Mouse (Mus musculus) gastrocnemius, postnatal 14 days (tissue): ENCODE measurements around the gene Sgms1. TPM values are rescaled to one million over a fixed set of nuclear protein-coding genes. Genes with fewer than 3 reads are reported as not detected.

ENCODE experiments used
- DNase-seq: peaks from one replicate; pipeline ENCODE4 v3.0.0; 2021; ENCODE audit warnings: mixed read lengths
- intact Hi-C: fragments of 180-260 bp; cut with DNase I; formaldehyde crosslinking; loops from one replicate; pipeline ENCODE4 v1.15.1; 2025; ENCODE audit warnings: low total_unique reads
- long read RNA-seq, 2 experiments: library from polyadenylated mRNA; stranded (forward); transcript quantifications; one replicate each; pipeline ENCODE4 v2.0.0; 2021
- total RNA-seq, 2 experiments: library from RNA; stranded (reverse); gene quantifications; 2 replicates each; pipeline ENCODE4 v1.2.3; 2021

The Sgms1 gene
- total RNA-seq = 10 to 100 TPM; 35.2 to 55.0 TPM
- long read RNA-seq, experiment 1, transcript Sgms1-201 (10 exons, 3,665 nt) = major isoform, 15 of 34 reads
- long read RNA-seq, experiment 1, transcript Sgms1-212 (6 exons, 3,262 nt) = minor isoform, 9 of 34 reads
- long read RNA-seq, experiment 1, partial matches to known transcripts = 3 of 34 reads
- long read RNA-seq, experiment 1, other reads (novel, unspliced or antisense) = 6 of 34 reads
- long read RNA-seq, experiment 2, transcript Sgms1-212 (6 exons, 3,262 nt) = minor isoform, 10 of 50 reads
- long read RNA-seq, experiment 2, transcript Sgms1-201 (10 exons, 3,665 nt) = major isoform, 22 of 50 reads
- long read RNA-seq, experiment 2, partial matches to known transcripts = 7 of 50 reads
- long read RNA-seq, experiment 2, other reads (novel, unspliced or antisense) = 11 of 50 reads

DNA sequence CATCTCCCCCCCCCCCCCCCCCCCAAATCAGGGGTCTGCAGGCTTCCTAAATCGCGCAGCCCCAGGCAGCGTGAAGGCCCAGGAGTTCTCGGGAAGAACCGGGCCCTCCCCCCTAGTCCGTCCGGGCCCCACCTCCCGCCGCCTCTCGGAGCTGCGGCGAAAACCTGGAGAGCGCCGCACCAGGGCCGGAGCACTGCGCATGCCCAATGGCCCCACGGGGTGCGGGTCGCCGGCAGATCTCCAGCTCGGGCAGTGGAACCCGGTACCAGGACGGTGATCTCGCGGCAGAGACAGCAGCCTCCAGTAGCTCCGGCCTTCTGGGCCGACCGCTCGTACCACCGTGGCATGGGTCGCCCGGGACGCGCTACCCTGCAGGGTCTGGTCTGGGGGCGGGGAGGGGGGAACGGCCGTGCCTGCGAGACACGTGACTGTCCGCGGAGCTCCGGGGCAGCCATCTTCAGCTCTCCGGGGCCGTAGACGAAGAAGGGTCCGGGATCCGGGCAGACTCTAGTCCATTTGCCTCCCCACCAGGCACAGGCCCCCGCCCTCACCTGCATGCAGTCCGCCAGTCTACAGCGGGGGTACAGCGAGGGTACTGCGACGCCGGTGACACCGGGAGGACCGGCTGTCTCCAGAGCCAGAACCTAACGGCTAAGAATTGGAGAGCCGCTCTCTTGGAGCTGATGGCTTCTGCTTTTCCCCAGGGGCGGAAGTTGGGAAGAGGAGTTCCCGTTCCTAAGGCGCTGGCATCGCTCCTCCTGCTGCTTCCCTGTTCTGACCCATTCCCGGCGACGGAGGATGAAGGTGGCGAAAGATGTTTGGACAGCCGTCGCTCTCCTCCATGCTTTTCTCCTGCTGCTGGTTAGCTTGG lies at the start of gene Sgms1:
Sgms1 (minus strand) TSS at position 714 of the 871 bp plus-strand sequence.
- peak; percentile 95 for DNase-seq
- intact Hi-C loops = no loop called here

DNA sequence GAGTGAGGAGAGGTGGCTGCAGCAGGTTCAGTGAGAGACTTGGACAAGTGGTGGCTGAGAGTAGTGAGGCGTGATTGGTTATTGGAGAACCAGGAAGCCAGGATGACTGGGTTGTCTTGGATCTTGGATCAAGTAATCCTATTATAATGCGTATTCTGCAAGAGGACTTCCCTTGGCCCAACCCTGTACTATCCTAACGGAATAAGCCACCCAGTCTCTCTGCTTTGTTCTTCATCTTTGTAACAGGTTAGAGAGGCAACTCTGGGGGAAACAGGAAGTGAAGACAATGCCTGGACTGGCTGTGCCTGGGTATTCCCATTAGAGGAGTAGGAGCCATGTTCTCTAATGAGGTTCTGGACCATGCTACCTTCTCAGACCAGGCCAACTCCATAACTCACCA lies 36.3 kb upstream of the Sgms1 start:
- no peak for DNase-seq
- intact Hi-C loops = no loop called here

DNA sequence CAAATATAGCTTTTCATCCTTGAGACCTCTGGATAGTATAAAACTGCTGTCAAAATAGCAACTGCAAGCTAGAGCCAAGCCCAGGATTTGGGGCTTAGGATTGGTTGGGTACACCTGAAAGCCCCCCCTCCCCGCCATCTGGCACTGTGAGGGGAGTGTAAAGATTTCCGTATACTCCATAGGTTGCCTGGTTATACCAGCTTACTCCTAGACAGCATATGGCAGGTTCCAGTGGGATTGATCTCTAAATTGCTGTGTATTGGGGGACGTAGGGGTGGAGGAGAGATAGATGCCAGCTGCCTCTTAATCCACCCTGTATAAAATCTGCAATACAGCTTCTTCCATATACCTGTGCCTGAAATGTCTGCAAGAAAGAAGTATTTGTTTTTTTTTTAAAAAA lies 35.2 kb upstream of the Sgms1 start:
- no peak for DNase-seq
- intact Hi-C loops = no loop called here

DNA sequence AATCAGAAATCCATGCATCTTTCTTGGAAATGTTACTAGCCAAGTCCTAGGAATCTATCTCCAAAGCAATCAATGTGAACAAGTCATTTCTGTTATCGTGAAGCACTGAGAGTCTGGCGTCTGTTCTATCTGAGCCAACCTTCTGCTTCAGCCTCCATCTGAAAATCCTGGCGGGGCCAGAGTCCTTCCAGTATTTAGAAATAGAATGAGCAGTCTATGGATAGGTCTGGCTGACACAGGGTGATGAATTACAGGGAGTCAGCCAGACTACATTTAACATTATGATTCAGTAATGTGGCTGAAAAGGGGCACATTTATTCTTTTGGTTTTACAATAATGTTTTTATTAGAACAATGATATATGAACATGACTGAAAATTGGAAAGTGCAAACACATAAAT lies 29.6 kb upstream of the Sgms1 start:
- intact Hi-C loops = no loop called here
- no peak for DNase-seq

DNA sequence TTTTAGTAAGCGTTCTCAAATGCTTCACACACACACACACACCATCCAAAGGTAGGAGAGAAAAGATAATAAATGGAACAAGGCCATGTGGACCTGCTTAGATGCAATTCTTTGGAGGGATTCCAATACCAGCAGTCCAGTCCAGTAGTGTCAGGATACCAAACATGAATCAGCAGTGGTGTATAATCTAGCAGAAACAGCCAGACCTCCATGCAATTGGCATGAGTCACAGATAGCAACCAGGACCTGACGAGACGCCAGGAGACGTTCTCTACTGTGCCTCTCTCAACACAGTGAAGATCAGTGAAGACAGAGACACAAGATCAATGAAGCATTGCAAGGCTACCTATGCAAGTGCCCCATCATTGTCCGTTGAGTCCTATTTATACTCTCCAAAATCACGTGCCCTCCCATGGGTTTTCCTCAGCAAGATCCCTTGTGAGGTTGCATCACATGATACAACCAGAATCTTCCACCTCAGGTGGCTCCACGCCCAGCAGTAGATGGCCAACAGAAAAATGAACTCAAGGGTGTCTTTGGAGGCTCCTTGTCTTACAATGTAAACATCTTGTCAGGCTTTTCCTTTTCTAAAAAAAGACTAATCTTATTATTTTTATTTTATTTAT lies 27.3 kb upstream of the Sgms1 start:
- no peak for DNase-seq
- intact Hi-C loops = no loop called here

DNA sequence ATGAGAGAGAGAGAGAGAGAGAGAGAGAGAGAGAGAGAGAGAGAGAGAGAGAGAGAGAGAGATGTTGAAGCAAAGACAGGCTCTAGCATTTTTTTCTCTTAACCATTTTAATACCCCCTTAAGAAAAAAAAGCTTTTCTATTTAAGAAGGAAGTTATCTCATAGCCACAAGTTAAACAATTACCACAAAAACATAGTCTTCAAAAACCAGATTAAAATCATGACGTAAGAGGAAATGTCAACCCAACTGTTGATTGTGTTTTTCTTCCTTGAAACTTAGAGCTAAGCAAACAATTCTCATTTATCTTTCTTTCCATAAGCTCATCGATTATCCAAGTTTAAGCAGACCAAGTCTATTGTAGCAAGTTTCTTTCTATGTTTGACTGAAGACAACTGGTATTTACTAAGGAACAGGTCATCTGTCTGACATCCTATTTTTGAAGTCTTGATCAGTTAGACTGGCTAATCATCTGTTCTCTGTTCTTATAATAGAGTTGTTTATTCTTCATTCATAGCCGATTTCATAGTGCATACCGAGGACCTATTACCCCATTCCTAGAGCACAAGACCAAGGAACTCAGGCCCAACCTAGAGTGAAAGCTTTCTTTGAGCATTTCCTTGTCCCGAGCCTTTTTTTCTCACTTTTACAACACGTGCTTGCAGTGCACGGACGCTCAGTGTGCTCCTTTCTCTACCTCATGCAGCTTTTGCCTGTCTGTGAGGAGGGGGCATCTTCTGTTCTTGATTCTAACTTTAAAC lies 20.3 kb upstream of the Sgms1 start:
- intact Hi-C loops = no loop called here
- no peak for DNase-seq

DNA sequence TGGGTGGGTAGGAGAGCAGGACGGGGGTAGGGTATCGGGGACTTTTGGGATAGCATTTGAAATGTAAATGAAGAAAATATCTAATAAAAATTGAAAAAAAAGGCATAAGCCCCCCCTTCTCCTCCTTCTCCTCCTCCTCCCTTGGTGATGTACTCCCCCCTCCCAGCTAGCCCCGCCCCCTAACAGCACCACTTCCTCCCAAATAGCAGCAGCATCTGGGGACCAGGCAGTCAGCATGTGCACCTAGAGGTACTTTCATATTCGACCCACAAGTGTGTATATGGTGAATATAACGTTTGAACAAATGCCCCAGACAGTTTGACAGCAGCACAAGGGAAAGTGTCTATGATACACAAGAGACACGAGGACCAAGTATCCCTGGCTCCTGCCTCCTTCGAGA lies 17.2 kb upstream of the Sgms1 start:
- intact Hi-C loops = no loop called here

DNA sequence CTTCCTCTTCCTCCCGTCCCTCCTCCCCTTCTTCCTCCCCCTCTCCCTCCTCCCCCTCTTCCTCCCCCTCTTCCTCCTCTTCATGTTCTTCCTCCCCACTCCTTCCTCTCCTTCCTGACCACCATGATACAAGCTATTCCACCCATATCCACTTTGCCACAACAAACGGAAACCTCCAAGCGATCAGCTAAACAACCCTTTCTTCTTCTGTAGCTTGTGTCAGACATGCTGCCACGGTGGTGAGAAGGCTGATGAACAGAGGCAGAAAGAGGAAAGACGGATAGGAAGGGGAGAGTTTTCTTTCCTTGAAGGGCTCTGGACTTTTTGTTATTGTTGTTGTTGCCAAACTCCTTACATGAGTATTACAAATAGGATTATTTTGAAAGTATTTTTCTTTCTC lies 14.9 kb upstream of the Sgms1 start:
- intact Hi-C loops = no loop called here
- DNase-seq = no peak

More for the DNA sequence above, 17.2 kb upstream of the Sgms1 start:
- DNase-seq = no peak

DNA sequence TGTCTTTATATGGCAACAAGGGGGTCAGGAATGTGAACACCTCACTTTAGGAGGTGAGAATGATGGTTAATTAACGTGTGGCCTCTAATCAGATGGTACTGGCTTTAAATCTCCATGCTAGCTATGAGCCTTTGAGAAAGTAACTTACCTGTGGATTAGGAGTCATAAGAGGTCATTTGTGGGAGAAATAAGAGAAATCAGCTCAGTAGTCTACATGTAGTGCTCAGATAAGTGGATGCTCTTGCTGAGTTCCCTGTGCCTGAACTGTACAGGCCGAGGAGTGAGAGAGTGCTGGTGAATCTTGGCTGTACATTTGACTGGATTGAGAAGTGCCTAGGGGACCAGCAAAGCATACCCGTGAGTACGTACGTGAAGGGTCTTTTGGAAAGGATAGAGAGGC lies 14.3 kb upstream of the Sgms1 start:
- intact Hi-C loops = no loop called here
- no peak for DNase-seq

DNA sequence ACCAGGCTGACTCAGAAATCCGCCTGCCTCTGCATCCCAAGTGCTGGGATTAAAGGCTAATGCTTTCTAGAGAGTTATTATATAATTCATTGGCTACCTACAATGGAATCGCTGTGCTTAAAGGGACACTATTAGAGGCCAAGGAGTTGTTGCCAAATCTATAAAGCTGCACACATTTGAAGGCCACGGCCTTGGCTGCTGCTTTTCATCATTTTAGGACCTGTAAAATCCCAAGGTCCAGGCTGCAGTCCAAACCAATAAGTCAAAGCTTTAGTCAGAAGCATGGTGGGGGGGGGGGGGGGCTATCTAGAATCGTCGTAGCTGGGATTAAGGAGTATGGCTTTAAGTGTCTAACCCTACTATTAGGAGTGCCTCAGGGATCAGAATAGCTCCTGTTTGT lies 9.0 kb upstream of the Sgms1 start:
- no peak for DNase-seq
- intact Hi-C loops = no loop called here

DNA sequence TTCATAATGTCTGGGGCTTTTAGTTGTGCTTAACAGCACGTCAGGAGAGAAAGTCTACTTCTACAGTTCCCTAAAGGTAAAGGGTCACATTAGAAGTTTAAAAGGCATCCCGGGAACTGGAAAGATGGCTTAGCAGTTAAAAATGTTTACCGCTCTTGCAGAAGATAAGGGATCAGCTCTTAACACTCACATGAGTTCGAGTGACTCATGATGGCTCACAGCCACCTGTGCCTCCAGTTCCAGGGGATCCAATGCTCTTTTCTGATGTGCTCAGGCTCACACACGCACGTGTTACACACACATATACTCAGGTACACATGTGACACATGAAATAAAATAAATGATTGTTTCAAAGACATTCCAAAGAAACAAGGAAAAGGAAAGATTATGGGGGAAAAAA lies 6.8 kb upstream of the Sgms1 start:
- DNase-seq = no peak
- intact Hi-C loops = no loop called here

DNA sequence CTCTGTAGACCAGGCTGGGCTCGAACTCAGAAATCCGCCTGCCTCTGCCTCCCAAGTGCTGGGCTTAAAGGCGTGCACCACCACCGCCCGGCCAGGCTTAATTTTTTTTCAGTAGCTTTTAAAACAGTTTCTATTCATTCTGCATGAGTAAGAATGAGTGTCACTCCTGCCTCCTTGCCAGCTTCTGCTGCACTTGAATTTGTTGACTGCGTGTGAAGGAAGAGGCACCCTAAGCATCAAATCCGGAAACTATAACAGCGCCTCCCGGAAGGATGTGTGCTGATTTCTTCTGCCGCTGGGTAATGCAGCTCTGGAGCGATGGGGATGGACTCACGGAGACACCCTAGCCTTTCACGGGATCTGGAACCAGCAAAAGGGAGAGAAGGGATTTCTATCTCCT lies 5.3 kb upstream of the Sgms1 start:
- intact Hi-C loops = no loop called here
- no peak for DNase-seq

DNA sequence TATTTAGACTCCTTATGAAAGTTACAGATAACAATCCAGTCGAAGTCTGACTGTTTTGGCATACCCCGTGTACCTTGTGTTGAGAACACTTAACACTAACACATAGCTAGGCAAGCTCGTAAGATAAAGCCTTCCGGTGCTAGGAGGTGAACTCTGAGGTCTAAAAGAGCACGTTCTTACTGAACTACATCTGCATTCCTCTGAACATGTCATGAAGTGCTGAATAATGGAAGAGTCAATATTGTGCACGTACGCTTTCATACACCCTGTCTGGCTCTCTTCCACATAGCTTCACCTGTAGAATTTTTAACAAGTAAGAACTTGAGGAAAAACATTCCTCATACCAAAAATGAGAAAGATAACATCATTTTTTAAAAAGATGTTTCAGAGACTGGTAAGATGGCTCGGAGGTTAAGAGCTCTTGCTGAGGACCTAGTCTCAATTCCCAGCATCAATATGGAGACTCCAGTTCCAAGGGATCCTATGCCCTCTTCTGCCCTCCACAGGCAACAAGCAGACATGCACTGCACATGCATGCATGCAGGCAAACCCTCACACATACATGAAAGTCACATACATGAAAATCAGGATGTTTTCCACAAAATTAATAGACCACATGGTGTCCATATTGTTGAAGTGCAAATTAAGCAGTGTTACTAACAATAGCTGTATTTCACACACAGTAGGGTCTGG lies 4.4 kb upstream of the Sgms1 start:
- intact Hi-C loops = no loop called here
- no peak for DNase-seq

DNA sequence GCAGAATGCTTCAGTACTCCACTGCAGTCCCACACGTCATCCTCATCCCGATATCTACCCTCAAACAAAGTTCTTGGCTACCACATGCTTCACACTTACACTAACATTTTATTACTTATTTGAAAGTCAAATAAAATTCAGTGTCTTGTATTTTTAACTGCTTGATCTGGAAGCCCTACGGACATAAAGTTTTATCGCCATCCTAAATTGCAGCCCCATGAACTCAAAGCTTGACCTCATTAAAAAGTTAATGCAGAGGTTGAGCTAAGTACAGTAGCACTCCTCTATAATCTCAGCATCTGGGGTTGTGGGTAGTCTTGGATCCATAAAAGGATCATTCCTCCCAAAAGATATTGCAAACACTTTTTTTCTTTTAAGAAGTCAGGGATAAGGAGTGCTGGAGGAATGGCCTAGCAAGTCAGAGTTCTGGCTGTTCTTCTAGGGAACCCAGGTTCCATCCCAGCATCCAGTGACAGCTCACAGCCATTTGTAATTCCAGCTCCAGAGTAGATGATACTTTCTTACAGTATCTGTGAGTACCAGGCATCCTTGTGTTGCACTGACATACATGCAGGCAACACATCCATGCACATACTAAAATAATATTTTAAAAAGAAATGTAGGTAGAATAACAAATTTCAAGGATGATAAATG lies 3.7 kb upstream of the Sgms1 start:
- intact Hi-C loops = no loop called here

DNA sequence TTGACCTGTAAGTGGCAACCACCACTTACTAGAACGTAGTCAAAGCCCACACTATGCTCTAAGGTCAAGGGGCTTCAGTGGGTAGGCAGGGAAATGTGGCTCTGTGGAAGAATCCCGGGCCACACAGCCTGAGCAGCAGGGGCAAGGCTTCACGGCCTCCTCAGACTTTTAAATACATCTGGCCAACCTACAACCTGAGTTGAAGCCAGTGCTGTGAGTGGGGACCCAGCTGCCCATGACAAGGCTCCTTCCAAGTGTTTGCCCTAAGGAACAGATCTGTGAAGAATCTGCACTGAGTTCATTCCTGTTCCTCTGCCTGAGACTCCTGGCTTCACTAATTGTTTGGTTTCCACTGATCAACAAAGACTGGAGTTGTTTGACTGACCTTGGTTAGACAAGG lies 1.9 kb upstream of the Sgms1 start:
- DNase-seq = no peak
- intact Hi-C loops = no loop called here

More for the DNA sequence above, 3.7 kb upstream of the Sgms1 start:
- DNase-seq = no peak

DNA sequence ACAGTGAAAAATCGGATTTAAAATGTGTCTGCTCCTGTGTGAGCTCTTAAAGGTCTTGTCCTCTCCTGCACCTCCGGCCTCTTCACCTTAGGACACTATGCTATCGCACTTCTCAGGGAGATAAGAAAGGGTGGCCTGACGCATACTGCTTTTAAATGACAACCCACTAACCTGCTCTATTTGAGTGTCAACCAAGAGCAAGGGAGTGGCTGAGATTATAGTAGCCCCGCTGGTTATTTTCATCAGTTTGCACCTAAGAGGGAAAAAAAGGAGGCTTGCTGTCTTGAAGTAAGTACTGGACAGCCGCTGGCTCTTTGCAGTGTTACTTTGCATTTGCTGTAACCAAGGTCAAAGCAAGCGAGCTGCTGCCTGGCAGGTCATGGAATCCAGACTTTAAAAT lies 602 bp upstream of the Sgms1 start:
- intact Hi-C loops = no loop called here
- DNase-seq = no peak

DNA sequence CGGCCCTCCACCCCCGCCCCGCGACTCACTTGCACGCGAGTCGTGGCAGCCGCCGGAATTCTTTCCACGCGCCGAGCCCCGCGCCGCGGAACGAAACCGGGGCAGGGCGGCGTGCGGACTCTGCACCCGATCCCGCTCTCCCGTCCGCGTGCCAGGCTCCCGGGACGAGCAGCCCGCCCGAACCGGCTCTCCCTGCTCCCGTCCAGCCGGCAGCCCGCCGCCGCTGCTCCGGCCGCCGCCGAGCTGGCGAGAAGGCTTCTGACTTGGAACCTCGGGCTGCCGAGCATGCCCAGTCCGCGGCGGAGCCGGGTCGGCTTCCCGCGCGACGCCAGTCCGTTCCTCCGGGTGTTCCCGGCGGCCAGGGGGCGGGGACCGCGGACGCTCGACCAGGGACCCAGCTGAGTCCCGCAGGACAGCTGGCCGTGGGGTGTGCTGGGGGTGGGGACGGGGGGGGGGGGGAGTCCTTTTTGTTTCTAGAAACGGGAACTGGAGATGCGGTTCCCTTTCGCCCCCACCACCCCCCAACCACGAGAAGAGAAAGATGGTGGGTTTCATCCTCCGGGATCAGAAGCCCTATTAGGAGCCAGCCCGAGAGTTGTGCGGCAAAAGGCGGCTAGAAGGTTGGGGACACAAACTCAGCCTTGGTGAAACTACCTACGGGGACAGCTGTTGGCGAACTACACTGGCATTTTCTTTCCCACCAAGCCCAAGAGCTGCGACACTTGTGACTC lies 1.2 kb downstream of the Sgms1 start:
- intact Hi-C loops = no loop called here

More for the DNA sequence above, 1.2 kb downstream of the Sgms1 start:
- DNase-seq = peak; percentile 97
